Mouse (Mus musculus): ENCODE results near the gene Idh3b. TPM values are rescaled to one million over a fixed set of nuclear protein-coding genes. Genes with fewer than 3 reads are reported as not detected.

The Idh3b gene
- polyA plus RNA-seq, 1 experiment from 2014 or later, result 165 TPM

GRCm38 (mm10) chr2:130261914-130262313 lies 22.4 kb downstream of the Idh3b start:
- no peaks in the 10 kb centered on the region for H3K27me3 ChIP-seq
- ATAC-seq, result no peak

GRCm38 (mm10) chr2:130260822-130261221 lies 23.5 kb downstream of the Idh3b start:
- H3K4me2 ChIP-seq (replicated peaks), result no peak overlapping the region
- no peaks in the 10 kb centered on the region for H3K27me3 ChIP-seq
- H3K4me1 ChIP-seq (replicated peaks), result no peaks in the 10 kb centered on the region
- ATAC-seq, result no peak
- H3K4me3 ChIP-seq (replicated peaks), result no peak overlapping the region
- no peaks in the 10 kb centered on the region for H3K36me3 ChIP-seq
- H3K27ac ChIP-seq, result no peak overlapping the region
- 92% methylated on average over 4 of the region's 4 CpGs for WGBS
- no peaks in the 10 kb centered on the region for H3K9me3 ChIP-seq
- H3K9ac ChIP-seq (replicated peaks), result no peak overlapping the region

More at GRCm38 (mm10) chr2:130261914-130262313, 22.4 kb downstream of the Idh3b start:
- H3K9ac ChIP-seq (replicated peaks), result no peak overlapping the region
- H3K27ac ChIP-seq, result no peak overlapping the region
- 89% methylated on average over 2 of the region's 2 CpGs for WGBS
- H3K9me3 ChIP-seq, result no peaks in the 10 kb centered on the region
- no peaks in the 10 kb centered on the region for H3K36me3 ChIP-seq
- H3K4me3 ChIP-seq (replicated peaks), result no peak overlapping the region
- H3K4me1 ChIP-seq (replicated peaks), result no peaks in the 10 kb centered on the region
- no peak overlapping the region for H3K4me2 ChIP-seq (replicated peaks)

GRCm38 (mm10) chr2:130256762-130257161 lies 27.6 kb downstream of the Idh3b start:
- H3K36me3 ChIP-seq, result no peaks in the 10 kb centered on the region
- 90% methylated on average over 4 of the region's 4 CpGs for WGBS
- no peak overlapping the region for H3K27ac ChIP-seq
- no peaks in the 10 kb centered on the region for H3K9me3 ChIP-seq
- ATAC-seq, result no peak
- H3K4me2 ChIP-seq (replicated peaks), result no peak overlapping the region
- H3K4me1 ChIP-seq (replicated peaks), result no peaks in the 10 kb centered on the region
- no peak overlapping the region for H3K4me3 ChIP-seq (replicated peaks)
- no peaks in the 10 kb centered on the region for H3K27me3 ChIP-seq
- no peak overlapping the region for H3K9ac ChIP-seq (replicated peaks)

- no peaks in the 10 kb centered on the region for H3K36me3 ChIP-seq
- no peak for ATAC-seq
- H3K4me2 ChIP-seq (replicated peaks), result no peak overlapping the region
- WGBS, result 74% methylated on average over 7 of the region's 7 CpGs
- no peak overlapping the region for H3K27ac ChIP-seq
- no peak overlapping the region for H3K9ac ChIP-seq (replicated peaks)
- H3K9me3 ChIP-seq, result no peaks in the 10 kb centered on the region
- H3K4me3 ChIP-seq (replicated peaks), result no peak overlapping the region
- no peaks in the 10 kb centered on the region for H3K4me1 ChIP-seq (replicated peaks)
- H3K27me3 ChIP-seq, result no peaks in the 10 kb centered on the region
Observed at GRCm38 (mm10) chr2:130248226-130248625, 36.1 kb downstream of the Idh3b start.

GRCm38 (mm10) chr2:130246912-130247311 lies 37.4 kb downstream of the Idh3b start:
- ATAC-seq, result no peak
- no peak overlapping the region for H3K9ac ChIP-seq (replicated peaks)
- WGBS, result 51% methylated on average over 9 of the region's 9 CpGs

More at GRCm38 (mm10) chr2:130246912-130247311, 37.4 kb downstream of the Idh3b start:
- no peak overlapping the region for H3K4me2 ChIP-seq (replicated peaks)
- no peaks in the 10 kb centered on the region for H3K9me3 ChIP-seq
- no peaks in the 10 kb centered on the region for H3K27me3 ChIP-seq
- no peak overlapping the region for H3K27ac ChIP-seq
- H3K36me3 ChIP-seq, result no peaks in the 10 kb centered on the region
- 0 out of 2 replicates have a peak, but pooled peaks cover 2% of the 10 kb centered on the region for H3K4me1 ChIP-seq (replicated peaks)
- H3K4me3 ChIP-seq (replicated peaks), result no peak overlapping the region

Other genes with a start within 250 kb of the Idh3b start
- 0.05 and 0.15 TPM in 2 replicates for gene Tgm6, start 172.1 kb downstream of the Idh3b start, polyA plus RNA-seq (2015; fragmentation: Nextera tagmentation; extraction: Ambion mirVana)
- 424 and 459 TPM in 2 replicates for gene Snrpb, start 105.1 kb downstream of the Idh3b start, polyA plus RNA-seq (2015; fragmentation: Nextera tagmentation; extraction: Ambion mirVana)
- gene Tmc2, start 89.4 kb downstream of the Idh3b start, polyA plus RNA-seq (2015; fragmentation: Nextera tagmentation; extraction: Ambion mirVana), result not detected in 2 replicates
- gene Nop56, start 10.1 kb downstream of the Idh3b start, polyA plus RNA-seq (2015; fragmentation: Nextera tagmentation; extraction: Ambion mirVana), result 246 and 261 TPM in 2 replicates
- gene Ebf4, start 10.6 kb upstream of the Idh3b start, polyA plus RNA-seq (2015; fragmentation: Nextera tagmentation; extraction: Ambion mirVana), result 2.1 and 2.7 TPM in 2 replicates
- gene Cpxm1, start 113.0 kb upstream of the Idh3b start, polyA plus RNA-seq (2015; fragmentation: Nextera tagmentation; extraction: Ambion mirVana), result 13.6 and 16.4 TPM in 2 replicates
- gene Gm28372, start 120.7 kb upstream of the Idh3b start, polyA plus RNA-seq (2015; fragmentation: Nextera tagmentation; extraction: Ambion mirVana), result 0.17 TPM in 2 replicates
- gene 1700020A23Rik, start 120.7 kb upstream of the Idh3b start, polyA plus RNA-seq (2015; fragmentation: Nextera tagmentation; extraction: Ambion mirVana), result 0.46 and 0.58 TPM in 2 replicates
- not detected in 2 replicates for gene Tmem239, start 121.9 kb upstream of the Idh3b start, polyA plus RNA-seq (2015; fragmentation: Nextera tagmentation; extraction: Ambion mirVana)
- gene Vps16, start 139.8 kb upstream of the Idh3b start, polyA plus RNA-seq (2015; fragmentation: Nextera tagmentation; extraction: Ambion mirVana), result 112 and 124 TPM in 2 replicates
- gene Pced1a, start 140.2 kb upstream of the Idh3b start, polyA plus RNA-seq (2015; fragmentation: Nextera tagmentation; extraction: Ambion mirVana), result 10.8 and 11.9 TPM in 2 replicates
- gene Ptpra, start 165.7 kb upstream of the Idh3b start, polyA plus RNA-seq (2015; fragmentation: Nextera tagmentation; extraction: Ambion mirVana), result 112 and 126 TPM in 2 replicates

All from midbrain, embryonic 13.5 days (tissue).